In genomic region chr7:143629501-143629900, GRCm38 (mm10) we compare ENCODE assay signal across 25 mouse cellular contexts. TPM values are rescaled to one million over a fixed set of nuclear protein-coding genes. Genes with fewer than 3 reads are reported as not detected.
DNase-seq lines count a peak whose midpoint lies in the region; ATAC-seq and TF ChIP-seq lines count a peak whose summit lies in the region.
"Had no signal": no experiment of that assay in that cellular context is flagged by ENCODE, and none has a peak within 500 bp of the region (broad histone marks: within the 10 kb centered on the region; RNA-seq: fewer than 3 reads in every experiment).

No protein-coding gene starts in this region.

- 11% methylated on average over 1 of the region's 1 CpGs for WGBS in lung, postnatal 0 days

- no peak overlapping the region for H3K9ac ChIP-seq in lung, postnatal 0 days (replicated peaks; ENCODE audit: low read depth)
- H3K9ac ChIP-seq: hindbrain, embryonic 13.5 days; limb, embryonic 15.5 days; liver, embryonic 14.5 days; lung, embryonic 15.5 days; midbrain, embryonic 12.5 days; neural tube, embryonic 13.5 days had no signal

- TF ChIP-seq CTCF in lung, postnatal 0 days (IDR thresholded peaks at IDR 0.05), result no peak

- H3K4me2 ChIP-seq in lung, postnatal 0 days (replicated peaks; ENCODE audit: low read depth, low read length), result no peak overlapping the region
- H3K4me2 ChIP-seq: hindbrain, embryonic 13.5 days; limb, embryonic 15.5 days; lung, embryonic 15.5 days; midbrain, embryonic 12.5 days; neural tube, embryonic 13.5 days had no signal

- no peaks in the 10 kb centered on the region for H3K4me1 ChIP-seq in lung, postnatal 0 days (ENCODE audit: insufficient read depth, low read depth, low read length)
- H3K4me1 ChIP-seq: forebrain, embryonic 10.5 days; hindbrain, embryonic 13.5 days; limb, embryonic 15.5 days; lung, embryonic 15.5 days; midbrain, embryonic 12.5 days; neural tube, embryonic 13.5 days had no signal

- TF ChIP-seq EP300 in lung, postnatal 0 days (IDR thresholded peaks at IDR 0.05), result no peak

- no peaks in the 10 kb centered on the region for H3K9me3 ChIP-seq in lung, postnatal 0 days (ENCODE audit: low read length)
- H3K9me3 ChIP-seq: forebrain, embryonic 10.5 days; limb, embryonic 15.5 days; lung, embryonic 15.5 days; neural tube, embryonic 13.5 days had no signal

- no peaks in the 10 kb centered on the region for H3K27me3 ChIP-seq in lung, postnatal 0 days (replicated peaks; ENCODE audit: insufficient read depth, low read length)
- H3K27me3 ChIP-seq: hindbrain, embryonic 13.5 days; limb, embryonic 15.5 days; lung, embryonic 15.5 days; midbrain, embryonic 12.5 days; neural tube, embryonic 13.5 days had no signal

- no peak overlapping the region for H3K27ac ChIP-seq in lung, postnatal 0 days (ENCODE audit: low read length)
- H3K27ac ChIP-seq: forebrain, embryonic 10.5 days; hindbrain, embryonic 13.5 days; kidney, postnatal 0 days; limb, embryonic 15.5 days; liver, embryonic 14.5 days; lung, embryonic 15.5 days; midbrain, embryonic 12.5 days; neural tube, embryonic 13.5 days had no signal

- no peak for ATAC-seq in lung, postnatal 0 days
- ATAC-seq in activated CD4-positive, CD25-positive, alpha-beta regulatory T cell, adult 4 months, result peak; percentile 70

- H3K4me3 ChIP-seq in lung, postnatal 0 days (ENCODE audit: low read depth, low read length), result no peak overlapping the region
- H3K4me3 ChIP-seq: forebrain, embryonic 10.5 days; hindbrain, embryonic 13.5 days; limb, embryonic 15.5 days; lung, embryonic 15.5 days; midbrain, embryonic 12.5 days; neural tube, embryonic 13.5 days had no signal

- DNase-seq in lung, postnatal 0 days (ENCODE audit: low spot score), result peak; percentile 19
- no peak for DNase-seq in lung, postnatal 25 days (ENCODE audit: low spot score)
- peak; percentile 84 for DNase-seq in CD4-positive helper T cell, adult 2 months (ENCODE audit: low read depth, low spot score)
- DNase-seq in naive thymus-derived CD4-positive, alpha-beta T cell, adult 2 months (ENCODE audit: low read depth), result peak; percentile 72
- no peak for DNase-seq in layer of hippocampus, postnatal 25 days (ENCODE audit: extremely low spot score in 1 of 2, low spot score in 1 of 2)
- no peak for DNase-seq in heart, adult 11 months
- no peak for DNase-seq in cerebellum, postnatal 36 days
- DNase-seq: cerebellum, adult 11-12 months; cerebellum, postnatal 10 days; gastrocnemius, postnatal 36 days; heart, postnatal 36 days; kidney, adult 2 months; left cerebral cortex, postnatal 4 days; right cerebral cortex, adult 18-20 months had no signal

- no peaks in the 10 kb centered on the region for H3K36me3 ChIP-seq in lung, postnatal 0 days (ENCODE audit: insufficient read depth, low read length)
- H3K36me3 ChIP-seq: forebrain, embryonic 10.5 days; hindbrain, embryonic 13.5 days; limb, embryonic 15.5 days; lung, embryonic 15.5 days; midbrain, embryonic 12.5 days; neural tube, embryonic 13.5 days had no signal

RNA-seq across cellular contexts. Expression of gene Tnfrsf26, which starts 1.0 kb away (rescaled TPM):
- polyA plus RNA-seq in lung, postnatal 0 days (2015; fragmentation: Nextera tagmentation; extraction: Ambion mirVana), result 1.0 and 1.2 TPM in 2 replicates
- 100 to 1,000 TPM in 1 of 2 experiments, 10 to 100 TPM in 1; 96.1 to 107 TPM for polyA plus RNA-seq in activated CD4-positive, CD25-positive, alpha-beta regulatory T cell, adult 4 months (2017; shearing (Covaris generic))
- under 1 TPM in 1 of 2 experiments, not detected in 1; 0.19 TPM for total RNA-seq in layer of hippocampus, postnatal 25 days (2021)
- total RNA-seq: left cerebral cortex, adult 8-10 months had no signal
- polyA plus RNA-seq: testis, adult 2 months had no signal

RNA-seq across cellular contexts. Expression of gene Tnfrsf22, which starts 20.0 kb away (rescaled TPM):
- polyA plus RNA-seq in lung, postnatal 0 days (2015; fragmentation: Nextera tagmentation; extraction: Ambion mirVana), result 4.6 and 5.3 TPM in 2 replicates
- polyA plus RNA-seq in activated CD4-positive, CD25-positive, alpha-beta regulatory T cell, adult 4 months (2017; shearing (Covaris generic)), result 10 to 100 TPM; 14.7 to 16.2 TPM
- 1 to 10 TPM; 2.2 to 2.3 TPM for total RNA-seq in layer of hippocampus, postnatal 25 days (2021)

RNA-seq across cellular contexts. Expression of gene Cars, which starts 29.6 kb away (rescaled TPM):
- 24.4 and 26.4 TPM in 2 replicates for polyA plus RNA-seq in lung, postnatal 0 days (2015; fragmentation: Nextera tagmentation; extraction: Ambion mirVana)
- 10 to 100 TPM; 26.1 to 30.4 TPM for polyA plus RNA-seq in activated CD4-positive, CD25-positive, alpha-beta regulatory T cell, adult 4 months (2017; shearing (Covaris generic))
- total RNA-seq in layer of hippocampus, postnatal 25 days (2021), result 10 to 100 TPM; 46.0 to 56.4 TPM

RNA-seq across cellular contexts. Expression of gene Tnfrsf23, which starts 56.2 kb away (rescaled TPM):
- polyA plus RNA-seq in lung, postnatal 0 days (2015; fragmentation: Nextera tagmentation; extraction: Ambion mirVana), result 2.2 and 3.0 TPM in 2 replicates
- polyA plus RNA-seq in activated CD4-positive, CD25-positive, alpha-beta regulatory T cell, adult 4 months (2017; shearing (Covaris generic)), result 1 to 10 TPM; 2.1 to 3.3 TPM
- total RNA-seq in layer of hippocampus, postnatal 25 days (2021), result 1 to 10 TPM; 1.1 TPM

Comparison
In these comparisons a context has a peak if more than half of its experiments do, and no peak if none do; other contexts are left out.
1. DNase-seq: peak in lung, postnatal 0 days (single experiment), CD4-positive helper T cell, adult 2 months (single experiment) and naive thymus-derived CD4-positive, alpha-beta T cell, adult 2 months (single experiment); none in lung, postnatal 25 days (single experiment), layer of hippocampus, postnatal 25 days (0 of 2), heart, adult 11 months (single experiment) and cerebellum, postnatal 36 days (0 of 2).
2. RNA of gene Tnfrsf26, which starts 1.0 kb away (polyA plus RNA-seq): 96.1 to 107 TPM in activated CD4-positive, CD25-positive, alpha-beta regulatory T cell, adult 4 months; 1.0 to 1.2 TPM in lung, postnatal 0 days; every median in the first group is over 10 times any median in the second.